Mouse (Mus musculus) heart, adult 18-20 months (tissue): Measurements from ENCODE around the gene Gcn1l1. TPM values are rescaled to one million over a fixed set of nuclear protein-coding genes. Genes with fewer than 3 reads are reported as not detected.
A peak's percentile ranks its signal among the peaks of the same experiment; 100 is the strongest.
"Not testable (repeated sequence)": the region's sequence is repeated elsewhere in the genome, so short reads cannot be mapped to it uniquely, and the experiment has no call there.

Experiments
- DNase-seq, 2 experiments: peaks; one replicate each; pipeline ENCODE4 v3.0.0; 2021 to 2022; ENCODE audit warnings: mixed read lengths in 1 of 2
- long read RNA-seq, 2 experiments: library from polyadenylated mRNA; stranded (forward); transcript quantifications; one replicate each; pipeline ENCODE4 v2.0.0; 2021
- total RNA-seq, 2 experiments: library from RNA; stranded (reverse); gene quantifications; 2 replicates each; pipeline ENCODE4 v1.2.3; 2021

Gcn1l1 gene
- 10 to 100 TPM; 39.1 to 41.5 TPM for total RNA-seq
- long read RNA-seq, experiment 1, full-length matches to known transcripts: 1 of 17 reads
- long read RNA-seq, experiment 1, partial matches to known transcripts: 14 of 17 reads
- long read RNA-seq, experiment 1, other reads (novel, unspliced or antisense): 2 of 17 reads
- long read RNA-seq, experiment 2, partial matches to known transcripts: 5 of 6 reads
- long read RNA-seq, experiment 2, other reads (novel, unspliced or antisense): 1 of 6 reads

DNA sequence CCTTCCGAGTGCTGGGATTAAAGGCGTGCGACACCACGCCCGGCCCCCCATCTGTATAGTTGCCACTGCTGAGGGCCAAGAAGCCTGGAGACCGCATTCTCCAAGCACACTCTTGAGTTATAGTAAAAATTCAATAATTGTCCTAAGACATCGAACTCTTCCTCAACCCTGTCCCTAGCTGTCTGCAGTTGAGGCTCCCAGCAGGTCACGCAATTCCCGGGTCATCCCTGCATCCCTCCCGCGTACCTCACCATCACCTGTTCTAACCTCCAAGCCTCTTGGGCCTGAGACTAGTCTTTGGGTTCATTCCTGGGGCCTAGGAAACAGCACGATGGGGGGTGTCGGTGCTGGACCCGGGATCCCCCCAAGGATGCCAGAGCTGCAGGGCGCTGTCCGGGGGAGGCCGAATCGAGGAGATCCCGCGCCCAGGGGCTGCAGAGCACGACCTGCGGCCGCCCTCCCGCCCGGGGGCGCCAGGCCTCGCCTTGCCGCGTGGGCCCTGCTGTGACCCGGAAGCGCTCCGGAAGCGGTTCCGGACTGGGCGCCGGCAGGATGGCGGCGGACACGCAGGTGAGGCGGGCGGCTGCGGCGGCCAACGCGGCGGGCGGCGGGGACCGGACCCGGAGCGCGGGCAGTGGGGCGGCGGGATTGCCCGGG lies at the start of gene Gcn1l1:
Gcn1l1 (plus strand) TSS at position 518 of the 657 bp plus-strand sequence.
- peak; percentile 80 to 84 for DNase-seq

DNA sequence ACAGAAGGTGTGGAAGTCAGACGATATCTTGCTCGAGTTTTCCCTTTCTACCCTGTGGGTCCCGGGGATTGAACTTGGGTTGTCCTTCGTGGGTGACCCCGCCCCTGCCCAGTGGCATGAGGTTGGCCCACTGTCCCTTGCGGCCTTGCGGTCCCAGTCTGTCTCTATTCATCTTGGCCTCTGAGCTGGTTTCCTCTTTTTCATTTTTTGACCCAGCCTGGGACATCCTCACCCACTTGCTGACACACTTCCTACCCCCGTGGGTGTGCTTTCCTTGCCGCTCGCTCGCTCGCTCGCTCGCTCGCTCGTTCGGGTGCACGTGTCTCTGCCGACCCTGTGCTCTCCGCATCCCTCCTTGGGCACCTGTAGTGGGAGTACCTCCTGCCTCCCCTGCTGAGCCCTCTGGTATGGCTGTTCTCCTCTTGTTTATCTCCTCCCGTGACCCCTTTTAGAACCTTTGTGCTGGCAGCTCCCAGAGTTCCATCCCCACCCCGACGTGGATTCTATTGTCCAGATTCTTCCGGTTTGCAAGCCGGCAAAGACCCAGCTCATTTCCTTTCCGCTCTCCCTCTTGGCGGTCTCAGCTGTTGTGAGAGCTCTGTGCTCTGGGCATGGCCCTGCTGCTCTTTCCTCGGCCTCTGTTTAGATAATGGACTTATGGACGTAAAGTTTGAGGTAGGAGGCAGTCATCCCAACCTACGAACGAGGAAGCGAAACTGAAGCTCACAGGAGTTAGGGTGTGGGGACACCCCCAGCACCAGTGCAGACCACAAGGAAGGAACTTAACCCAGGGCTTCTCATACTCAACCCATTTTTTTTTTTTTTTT lies 48.8 kb upstream of the Gcn1l1 start:
- peak; percentile 70 to 89 for DNase-seq

DNA sequence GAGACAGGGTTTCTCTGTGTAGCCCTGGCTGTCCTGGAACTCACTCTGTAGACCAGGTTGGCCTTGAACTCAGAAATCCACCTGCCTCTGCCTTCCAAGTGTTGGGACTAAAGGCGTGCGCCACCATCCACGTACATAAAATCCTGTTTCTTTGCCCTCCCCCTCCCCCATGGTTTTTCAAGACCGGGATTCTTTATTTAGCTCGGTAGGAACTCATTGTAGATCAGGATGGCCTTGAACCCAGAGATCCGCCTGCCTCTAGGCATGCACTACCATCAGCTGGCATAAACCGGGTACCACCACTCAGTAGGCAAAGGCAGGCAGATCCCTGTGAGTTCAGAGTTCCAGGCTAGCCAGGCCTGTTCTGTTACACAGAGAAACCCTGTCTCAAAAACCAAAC lies 48.1 kb upstream of the Gcn1l1 start:
- DNase-seq: no peak

DNA sequence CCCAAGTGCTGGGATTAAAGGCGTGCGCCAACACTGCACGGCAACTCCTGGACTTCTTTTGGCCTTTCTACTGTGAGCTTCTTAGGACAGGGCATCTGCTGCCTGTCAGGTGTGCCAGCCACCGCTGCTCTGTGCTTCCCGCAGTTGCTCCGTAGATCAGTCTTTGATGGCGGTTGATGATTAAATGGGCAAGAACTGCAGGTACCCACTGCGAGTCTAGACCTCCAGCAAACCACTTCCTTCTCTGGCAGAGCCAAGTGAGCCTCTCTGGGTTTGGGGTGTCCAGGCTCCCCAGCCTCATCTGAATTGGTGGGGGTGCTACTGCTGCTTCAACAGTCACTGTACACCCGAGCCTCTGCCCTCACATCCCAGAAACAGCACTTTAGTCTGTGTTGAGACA lies 47.6 kb upstream of the Gcn1l1 start:
- peak in 1 of 2 experiments; percentile 43 for DNase-seq

DNA sequence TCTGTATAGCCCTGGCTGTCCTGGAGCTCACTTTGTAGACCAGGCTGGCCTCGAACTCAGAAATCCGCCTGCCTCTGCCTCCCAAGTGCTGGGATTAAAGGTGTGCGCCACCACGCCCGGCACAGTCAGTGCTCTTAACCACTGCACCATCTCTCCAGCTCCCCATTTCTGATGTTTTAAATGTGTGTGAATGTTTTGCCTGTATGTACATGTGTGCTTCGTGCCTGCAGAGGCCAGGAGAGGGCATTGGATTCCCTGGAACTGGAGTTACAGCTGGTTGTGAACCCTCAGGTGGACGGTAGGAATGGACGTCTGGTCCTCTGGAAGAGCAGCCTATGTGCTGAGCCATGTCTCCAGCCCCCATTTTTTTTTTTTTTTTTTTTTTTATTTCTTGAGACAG lies 46.8 kb upstream of the Gcn1l1 start:
- not testable (repeated sequence) for DNase-seq

DNA sequence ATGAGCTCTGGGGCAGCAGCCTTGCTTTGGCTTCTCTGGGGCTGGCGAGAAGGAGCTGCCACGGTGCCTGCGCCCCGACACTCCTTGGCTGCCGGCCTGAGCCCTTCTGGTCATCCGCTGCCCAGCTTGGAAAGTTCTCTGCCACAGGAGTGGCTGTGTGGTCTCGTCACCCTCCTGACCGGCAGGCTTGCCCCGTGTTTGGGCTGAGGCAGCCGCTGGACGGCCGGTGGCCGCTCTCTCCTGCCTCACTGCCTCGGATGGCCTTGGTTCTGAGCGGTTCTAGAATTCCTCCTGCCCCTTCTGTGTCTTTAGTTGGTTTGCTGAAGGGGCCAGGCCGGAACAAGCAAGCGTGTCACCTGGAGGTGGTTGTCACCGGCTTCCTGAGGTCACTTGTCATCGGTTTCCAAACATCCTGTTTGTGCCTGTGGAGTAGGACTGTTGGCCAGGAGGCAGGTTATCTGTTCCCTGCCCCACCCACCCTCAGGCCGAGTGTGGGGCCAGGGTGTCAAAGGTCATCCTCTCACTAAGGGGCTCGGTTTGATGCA lies 44.7 kb upstream of the Gcn1l1 start:
- DNase-seq: peak; percentile 63 to 80

DNA sequence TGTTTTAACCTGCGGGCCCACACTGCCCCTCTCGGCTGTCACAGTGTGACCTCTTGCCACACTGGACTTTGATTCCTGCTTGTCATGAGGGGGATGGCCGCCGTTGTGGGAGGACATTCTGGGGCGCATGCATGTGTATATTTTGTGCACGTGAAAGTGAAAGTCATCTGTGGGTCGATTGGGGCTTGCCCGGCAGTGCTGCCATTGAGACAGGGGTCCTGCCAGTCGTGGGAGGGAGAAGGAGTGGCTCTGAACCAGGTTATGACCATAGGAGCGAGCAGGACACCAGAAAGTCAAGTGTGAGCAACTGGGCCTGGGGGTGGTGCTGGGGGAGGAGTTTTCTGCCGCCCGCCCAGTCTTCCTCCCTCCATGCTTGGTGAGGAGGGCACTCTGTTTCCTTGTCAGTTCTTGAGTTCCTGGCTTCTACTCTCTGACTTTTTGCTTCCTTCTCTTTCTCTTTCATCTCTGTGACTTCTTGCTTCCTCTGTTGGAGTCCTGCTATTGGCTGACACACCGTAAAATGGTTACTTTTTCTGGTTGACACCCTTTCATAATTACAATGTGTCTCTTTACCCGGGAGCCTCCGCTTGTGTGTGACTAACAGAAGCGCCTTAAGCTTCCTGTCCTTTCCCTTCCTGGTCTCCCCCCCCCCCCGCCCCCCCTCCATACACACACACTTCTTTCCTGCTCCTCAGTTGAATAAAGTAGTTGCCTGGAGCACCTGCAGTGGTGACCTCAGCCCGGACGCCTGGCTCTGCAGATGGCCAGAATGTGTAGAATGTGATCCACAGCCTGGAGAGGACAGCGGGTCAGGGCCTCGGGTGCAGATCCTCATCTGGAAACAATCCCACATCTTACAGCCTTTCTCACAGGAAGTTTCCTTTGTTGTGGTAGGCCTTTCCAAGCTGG lies 43.2 kb upstream of the Gcn1l1 start:
- DNase-seq: peak; percentile 74 to 83

DNA sequence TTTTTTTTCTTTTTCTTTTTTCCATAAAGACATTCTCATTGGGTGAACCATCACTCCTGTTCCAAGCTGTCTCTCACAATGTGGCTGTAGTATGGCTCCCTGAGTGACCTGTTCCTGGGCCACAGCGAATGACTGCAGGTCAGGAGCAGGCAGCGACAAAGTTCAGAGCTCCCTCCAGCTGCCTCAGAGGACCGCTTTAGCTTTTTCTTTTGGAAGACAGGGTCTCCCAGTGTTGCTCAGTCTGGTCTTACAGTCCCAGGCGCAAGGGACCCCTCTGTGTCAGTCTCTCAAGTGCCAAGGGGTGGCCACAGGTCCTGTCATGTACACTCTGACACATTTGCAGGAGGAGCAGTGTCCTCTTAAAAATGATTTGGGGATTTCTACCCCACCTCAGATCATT lies 42.5 kb upstream of the Gcn1l1 start:
- no peak for DNase-seq

DNA sequence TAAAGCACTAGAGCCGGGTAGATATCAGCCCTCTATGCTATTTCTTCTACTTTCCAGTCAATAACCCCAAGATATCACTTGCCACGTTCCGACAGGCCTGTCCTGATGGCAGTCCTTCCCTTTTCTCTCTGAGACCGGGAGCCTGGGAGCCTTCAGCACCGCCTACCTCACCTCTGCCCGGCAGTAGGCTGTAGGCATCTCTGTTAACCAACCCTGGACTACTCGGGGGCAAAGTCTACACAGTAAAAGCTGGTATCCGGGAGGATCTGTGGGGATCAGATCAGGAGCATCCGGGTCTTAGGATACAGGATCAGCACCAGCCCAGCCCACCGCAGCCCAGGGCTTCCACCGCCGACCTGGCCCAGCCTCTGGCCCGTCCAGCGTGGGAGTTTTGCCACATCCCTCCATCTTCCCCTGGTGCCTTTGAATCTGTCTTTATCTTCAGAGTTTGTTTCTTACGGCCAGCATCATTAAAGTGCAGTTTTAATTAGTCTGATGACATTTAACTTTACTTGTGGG lies 42.0 kb upstream of the Gcn1l1 start:
- no peak for DNase-seq

DNA sequence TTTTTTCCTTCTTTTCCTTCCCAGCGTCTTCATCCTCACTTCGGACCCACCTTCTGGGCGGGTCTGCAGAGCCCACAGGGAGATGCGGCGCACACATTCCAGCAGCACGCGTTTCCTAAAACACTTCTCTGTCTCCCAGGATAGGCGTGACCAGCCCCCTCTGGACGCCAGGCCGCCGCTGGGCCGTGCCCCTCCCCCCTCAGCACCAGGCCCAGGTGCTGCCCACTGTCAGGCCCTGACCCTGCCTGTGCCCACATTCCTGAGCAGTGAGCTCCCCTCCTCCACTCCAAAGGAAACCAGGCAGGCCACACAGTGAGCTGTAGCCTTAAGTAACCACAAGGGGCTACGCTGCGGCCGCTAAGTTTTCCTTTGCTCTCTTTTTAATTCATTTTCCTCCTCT lies 41.1 kb upstream of the Gcn1l1 start:
- no peak for DNase-seq

DNA sequence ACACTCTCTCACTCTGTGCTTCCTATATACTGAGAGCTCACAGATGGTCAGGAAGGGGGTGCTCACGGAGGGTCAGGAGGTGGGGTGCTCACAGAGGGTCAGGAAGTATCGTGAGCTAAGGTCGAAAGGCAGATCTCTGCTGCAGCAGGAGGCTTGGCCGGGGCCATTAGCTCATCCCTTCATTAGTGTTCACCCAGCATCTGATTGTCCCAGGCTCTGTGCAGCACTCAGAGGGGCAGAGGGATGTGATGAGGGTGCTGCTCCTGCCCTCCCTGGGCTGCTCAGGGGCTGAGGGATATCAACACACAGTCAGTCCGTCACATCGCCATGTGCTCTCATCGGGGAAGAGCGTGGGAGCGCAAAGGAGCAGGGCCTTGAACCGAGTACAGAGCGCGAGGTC lies 40.6 kb upstream of the Gcn1l1 start:
- DNase-seq: no peak

DNA sequence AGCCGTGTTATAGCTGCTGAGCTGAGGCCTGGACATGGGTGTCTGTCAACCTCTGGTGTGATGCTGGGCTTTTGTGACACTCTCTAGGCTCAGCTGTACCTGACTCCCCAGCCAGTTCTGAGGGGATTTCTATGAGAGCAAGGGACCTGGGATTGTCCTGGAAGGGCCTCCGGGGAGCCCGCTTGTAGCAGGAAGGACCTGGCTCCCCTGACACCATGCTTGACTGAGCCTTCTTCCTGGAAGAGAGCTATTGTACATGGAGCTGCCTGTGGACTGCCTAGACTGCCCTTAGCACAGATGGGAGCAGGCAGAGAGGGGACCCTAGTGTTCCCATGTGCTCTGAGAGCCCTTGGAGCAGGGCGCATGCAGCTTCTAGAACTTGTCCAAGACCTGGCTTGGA lies 39.6 kb upstream of the Gcn1l1 start:
- DNase-seq: no peak

DNA sequence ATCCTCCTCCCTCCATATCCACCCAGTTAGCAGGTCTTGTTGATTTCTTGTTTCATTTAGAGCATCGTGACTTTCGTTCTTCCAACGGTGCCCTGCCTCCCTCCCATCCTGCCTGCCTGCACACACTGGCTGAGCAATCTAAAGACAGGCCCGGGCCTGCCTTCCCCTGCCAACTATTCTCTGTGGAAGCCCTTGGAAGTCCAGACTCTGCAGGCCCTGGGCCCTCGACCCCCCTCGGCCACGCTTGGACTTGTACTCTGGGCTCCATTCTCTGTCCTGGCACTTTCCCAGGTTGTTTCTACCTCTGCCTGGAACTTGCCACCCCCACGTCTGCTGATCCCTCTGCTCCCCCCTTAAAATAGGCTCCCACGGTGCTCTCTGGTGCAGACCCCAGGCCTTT lies 39.1 kb upstream of the Gcn1l1 start:
- no peak for DNase-seq

DNA sequence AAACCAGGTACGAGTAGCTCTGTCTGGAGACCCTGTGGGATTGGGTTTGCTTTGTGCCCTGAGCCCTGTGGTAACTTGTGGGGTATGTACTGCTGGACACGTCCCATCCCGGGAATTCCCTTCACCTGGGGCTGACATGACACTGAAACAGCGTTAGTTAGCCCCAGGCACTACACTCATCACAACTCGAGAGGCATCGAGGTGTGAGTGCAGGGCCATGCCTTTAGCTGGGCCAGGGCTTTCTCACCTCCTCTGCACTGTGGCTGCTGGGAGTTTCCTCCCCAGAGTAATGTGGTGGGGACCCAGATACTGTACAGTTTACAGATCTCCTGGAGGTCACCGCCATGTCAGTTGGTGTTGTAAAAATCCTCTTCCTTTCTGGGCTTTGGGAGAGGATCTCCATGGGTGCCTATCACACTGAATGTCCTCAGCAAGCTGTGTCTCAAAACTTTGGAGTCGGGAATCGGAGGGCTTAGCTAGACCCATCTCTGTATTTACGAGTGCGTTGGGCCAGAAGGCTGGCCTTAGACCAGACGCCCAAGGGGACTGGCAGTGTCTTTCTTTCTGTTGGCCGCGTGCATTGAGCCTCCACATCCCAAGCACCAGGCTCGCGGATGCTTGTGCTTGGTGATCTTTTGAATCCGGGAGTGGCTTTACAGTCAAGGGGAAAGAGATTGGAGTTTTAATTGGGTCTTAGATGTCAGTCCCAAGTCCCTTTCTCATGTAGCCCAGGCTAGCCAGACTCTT lies 38.4 kb upstream of the Gcn1l1 start:
- DNase-seq: no peak

DNA sequence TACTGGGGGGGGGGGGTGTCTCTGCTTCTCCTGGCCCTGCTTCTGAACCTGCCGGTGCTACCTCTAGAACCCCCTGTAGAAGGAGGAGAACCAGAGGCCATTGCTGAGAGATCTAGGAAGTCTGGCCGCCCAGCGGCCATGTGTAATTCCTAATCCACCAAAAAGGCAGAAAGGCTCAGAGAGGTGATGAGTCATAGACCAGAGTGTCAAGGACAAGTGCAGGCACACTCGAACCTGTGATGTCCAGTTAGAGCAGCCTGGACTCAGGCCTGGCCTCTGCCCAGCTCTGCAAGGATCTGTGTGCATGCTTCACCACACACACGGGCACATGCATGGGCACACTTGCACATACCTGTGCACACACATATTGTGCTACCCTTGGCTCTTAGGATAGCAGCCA lies 36.9 kb upstream of the Gcn1l1 start:
- no peak for DNase-seq

DNA sequence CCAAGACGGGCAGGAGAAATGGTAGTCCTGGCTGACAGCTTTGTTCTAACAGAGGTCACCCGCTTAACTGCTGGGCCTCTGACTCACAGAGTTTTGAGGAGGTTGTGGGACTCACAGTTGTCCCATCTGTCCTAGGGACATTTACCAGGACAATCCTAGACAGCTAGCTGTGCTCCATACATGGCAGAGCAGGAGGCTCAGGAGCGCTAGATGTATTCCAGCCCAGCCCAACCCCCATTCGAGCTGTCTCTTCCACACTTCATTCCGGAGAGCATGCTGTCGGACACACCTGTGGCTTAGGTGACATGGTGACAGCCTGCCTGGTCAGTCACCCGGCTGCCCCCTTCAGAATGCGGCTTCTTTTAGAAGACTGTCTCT lies 35.7 kb upstream of the Gcn1l1 start:
- no peak for DNase-seq

DNA sequence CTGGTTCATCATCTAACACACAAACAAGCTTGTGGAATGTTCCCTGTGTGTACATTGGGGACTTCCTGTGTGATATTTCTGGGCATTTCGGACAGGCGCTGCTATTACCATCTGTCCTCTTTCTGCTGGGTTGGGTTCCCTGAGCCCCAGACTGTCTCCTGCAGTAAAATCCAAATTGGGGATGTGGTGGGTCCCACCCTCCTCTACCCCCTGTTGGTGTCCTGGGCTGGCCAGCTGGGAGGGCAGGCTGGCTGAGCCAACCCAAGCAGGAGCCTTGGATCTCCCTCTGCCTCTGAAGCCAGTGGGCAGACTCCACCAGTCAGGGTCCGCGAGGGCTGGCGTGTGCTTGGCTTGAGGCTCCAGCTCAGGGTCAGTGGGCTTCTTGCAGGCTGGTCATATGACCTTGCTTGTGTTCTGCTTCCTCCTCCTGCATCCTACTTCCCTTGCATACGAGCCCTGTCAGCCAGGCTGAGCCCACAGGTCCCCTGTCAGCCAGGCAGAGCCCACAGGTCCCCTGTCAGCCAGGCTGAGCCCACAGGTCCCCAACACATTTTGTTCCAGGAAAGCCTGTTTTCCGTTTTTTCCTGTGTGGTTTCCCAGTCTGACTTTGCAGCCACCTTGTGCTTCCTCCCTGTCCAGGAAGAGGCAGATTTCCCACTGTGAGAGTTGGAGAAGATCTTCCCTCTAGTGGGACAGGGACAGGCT lies 35.2 kb upstream of the Gcn1l1 start:
- DNase-seq: peak; percentile 57 to 72

DNA sequence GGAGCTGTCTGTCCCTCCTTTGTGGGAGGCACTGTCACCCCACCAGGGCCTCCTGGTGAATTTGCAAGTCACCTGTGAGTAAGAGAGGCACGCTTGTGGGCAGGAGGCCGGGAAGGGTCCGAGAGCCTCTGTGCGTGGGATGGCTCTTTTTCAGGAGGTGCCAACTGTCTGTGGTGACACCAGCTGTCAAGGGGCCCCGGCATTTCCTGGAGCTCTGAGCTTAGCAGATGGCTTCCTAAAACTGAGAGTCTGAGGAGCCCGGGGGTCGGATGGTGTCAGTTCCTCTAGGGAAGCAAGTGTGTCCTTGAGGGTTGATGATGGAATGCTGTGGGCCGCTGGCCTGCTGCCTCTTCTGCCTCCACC lies 34.6 kb upstream of the Gcn1l1 start:
- no peak for DNase-seq

DNA sequence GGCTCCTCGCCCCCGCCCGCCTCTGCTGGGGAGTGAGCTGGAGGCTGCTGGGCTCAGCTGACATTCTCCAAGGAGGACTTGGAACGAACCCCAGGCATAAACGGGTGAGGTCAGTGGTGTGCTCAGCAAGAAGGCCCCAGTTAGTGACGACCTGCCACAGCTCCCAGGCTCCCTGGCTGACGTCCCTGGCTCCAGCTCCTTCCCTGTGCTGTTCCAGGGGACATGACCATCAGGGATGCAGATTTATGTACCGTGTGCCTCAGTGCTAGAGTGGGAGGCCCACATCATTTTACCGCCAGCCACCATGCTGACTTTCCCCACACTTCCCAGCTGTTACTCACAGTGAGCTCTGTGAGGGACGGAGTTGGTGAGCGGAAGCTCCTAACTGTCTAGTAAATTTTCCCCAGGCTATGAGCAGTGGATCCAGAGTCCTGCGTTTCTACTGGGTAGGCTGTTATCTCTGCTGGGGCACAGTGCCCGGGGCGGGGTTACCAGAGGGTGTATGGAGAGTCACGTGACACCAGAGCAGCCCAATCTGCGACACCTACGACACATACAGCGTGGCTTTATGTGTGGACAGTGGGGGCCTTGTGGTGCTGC lies 33.3 kb upstream of the Gcn1l1 start:
- peak; percentile 90 to 95 for DNase-seq

DNA sequence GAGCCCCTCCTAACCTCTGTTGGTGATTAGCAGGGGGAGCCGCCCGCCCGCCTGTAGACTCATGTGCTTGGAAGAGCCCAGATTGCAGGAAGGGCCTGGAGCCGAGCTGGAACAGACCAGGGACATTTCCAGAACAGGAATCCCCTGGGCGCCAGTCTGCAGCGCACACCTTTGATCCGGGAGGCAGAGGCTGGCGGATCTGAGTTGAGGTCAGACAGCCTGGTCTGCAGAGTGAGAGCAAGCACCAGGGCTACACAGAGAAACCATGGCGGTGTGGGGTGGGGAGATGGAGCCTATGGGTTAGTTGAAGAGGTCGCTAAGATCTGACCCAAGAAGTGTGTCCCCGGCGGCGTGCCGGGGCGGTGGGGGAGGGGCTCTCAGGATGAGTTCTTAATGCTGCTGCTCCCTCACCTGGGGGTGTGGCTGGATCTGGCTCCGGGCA lies 30.7 kb upstream of the Gcn1l1 start:
- DNase-seq: peak; percentile 77 to 89
